Mouse (Mus musculus): ENCODE measurements around the gene Mst1r. TPM values are rescaled to one million over a fixed set of nuclear protein-coding genes. Genes with fewer than 3 reads are reported as not detected.

Mst1r gene
- 2.8 and 3.6 TPM in 2 replicates for polyA plus RNA-seq (2016; fragmentation: Nextera tagmentation; extraction: Ambion mirVana)

- peak; percentile 76 for ATAC-seq (ENCODE audit: insufficient number of reproducible peaks, insufficient read depth, low FRiP score, low TSS enrichment)
- Histone ChIP-seq H3K4me1 (peaks cover 31% of the 10 kb centered on the region), H3K27ac (peak within 1 kb of the TSS; percentile 56), H3K27me3 (peaks cover 5% of the 10 kb centered on the region; the same call in 1 of the 2 replicates), H3K4me3 (peak within 1 kb of the TSS; percentile 33), H3K9me3 (no peaks in the 10 kb centered on the region), H3K4me2 (replicated peaks) (peak within 1 kb of the TSS; percentile 69), H3K36me3 (peaks cover 11% of the 10 kb centered on the region; the same call in 1 of the 2 replicates), H3K9ac (peak within 1 kb of the TSS; percentile 22)
- 16% methylated on average over 19 of the region's 19 CpGs for WGBS
These were observed at the start of gene Mst1r for GRCm38 (mm10) chr9:107906252-107906966. Mst1r (plus strand) TSS chr9:107906873.

- Histone ChIP-seq H3K4me1 (no peaks in the 10 kb centered on the region), H3K36me3 (peaks cover 30% of the 10 kb centered on the region), H3K4me2 (replicated peaks) (no peak overlapping the region), H3K9me3 (no peaks in the 10 kb centered on the region), H3K27me3 (no peaks in the 10 kb centered on the region), H3K9ac (no peak overlapping the region), H3K4me3 (no peak overlapping the region), H3K27ac (no peak overlapping the region)
- no peak for ATAC-seq (ENCODE audit: insufficient number of reproducible peaks, insufficient read depth, low FRiP score, low TSS enrichment)
- WGBS = 98% methylated on average over 3 of the region's 3 CpGs
These were observed 48.3 kb upstream of the Mst1r start for GRCm38 (mm10) chr9:107858343-107858742.

DNA sequence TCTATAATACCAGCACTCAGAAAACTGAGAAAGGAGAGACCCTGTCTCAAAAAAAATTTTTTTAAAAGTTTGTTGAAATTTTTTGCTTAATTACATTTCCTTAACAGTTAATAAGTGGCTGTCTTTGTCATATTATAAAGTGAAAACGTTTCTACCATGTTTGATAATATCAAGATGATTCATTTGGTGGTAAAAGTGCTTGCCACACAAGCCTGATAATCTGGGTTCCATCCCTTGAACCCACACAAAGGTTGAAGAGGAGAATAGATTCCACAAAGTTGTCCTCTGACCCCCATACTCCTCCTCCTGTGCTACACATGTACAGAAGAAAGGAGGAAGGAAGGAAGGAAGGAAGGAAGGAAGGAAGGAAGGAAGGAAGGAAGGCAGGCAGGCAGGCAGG is 42.2 kb upstream of the Mst1r start:
- no peak overlapping the region for H3K4me3 ChIP-seq
- H3K9me3 ChIP-seq = no peaks in the 10 kb centered on the region
- no peak overlapping the region for H3K9ac ChIP-seq
- no peak overlapping the region for H3K4me2 ChIP-seq (replicated peaks)
- WGBS = 79% methylated on average over 1 of the region's 1 CpGs
- no peaks in the 10 kb centered on the region for H3K27me3 ChIP-seq
- peaks cover 5% of the 10 kb centered on the region; the same call in 1 of the 2 replicates for H3K36me3 ChIP-seq
- no peak overlapping the region for H3K27ac ChIP-seq
- no peak for ATAC-seq (ENCODE audit: insufficient number of reproducible peaks, insufficient read depth, low FRiP score, low TSS enrichment)
- H3K4me1 ChIP-seq = no peaks in the 10 kb centered on the region

DNA sequence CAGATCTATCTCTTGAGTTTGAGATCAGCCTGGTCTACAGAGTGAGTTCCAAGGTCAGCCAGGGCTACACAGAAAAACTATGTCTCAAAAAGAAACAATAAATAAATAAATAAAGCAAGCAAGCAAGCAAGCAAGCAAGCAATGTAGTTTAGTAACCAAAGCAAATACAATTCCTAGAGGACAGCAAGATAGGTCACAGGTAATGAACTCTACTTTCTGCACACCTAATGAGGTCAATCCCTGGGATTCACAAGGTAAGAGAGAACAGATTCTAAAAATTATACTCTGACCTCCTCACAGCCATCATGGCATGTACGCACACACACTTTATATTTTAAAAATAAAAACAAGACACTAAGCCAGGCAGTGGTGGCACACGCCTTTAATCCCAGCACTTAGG is 40.6 kb upstream of the Mst1r start:
- H3K27me3 ChIP-seq = no peaks in the 10 kb centered on the region
- H3K36me3 ChIP-seq = peaks cover 4% of the 10 kb centered on the region; the same call in 1 of the 2 replicates
- no peaks in the 10 kb centered on the region for H3K4me1 ChIP-seq
- no peak overlapping the region for H3K4me2 ChIP-seq (replicated peaks)
- WGBS = 99% methylated on average over 2 of the region's 2 CpGs
- ATAC-seq (ENCODE audit: insufficient number of reproducible peaks, insufficient read depth, low FRiP score, low TSS enrichment) = no peak
- H3K9me3 ChIP-seq = no peaks in the 10 kb centered on the region
- no peak overlapping the region for H3K9ac ChIP-seq
- H3K27ac ChIP-seq = no peak overlapping the region
- no peak overlapping the region for H3K4me3 ChIP-seq

DNA sequence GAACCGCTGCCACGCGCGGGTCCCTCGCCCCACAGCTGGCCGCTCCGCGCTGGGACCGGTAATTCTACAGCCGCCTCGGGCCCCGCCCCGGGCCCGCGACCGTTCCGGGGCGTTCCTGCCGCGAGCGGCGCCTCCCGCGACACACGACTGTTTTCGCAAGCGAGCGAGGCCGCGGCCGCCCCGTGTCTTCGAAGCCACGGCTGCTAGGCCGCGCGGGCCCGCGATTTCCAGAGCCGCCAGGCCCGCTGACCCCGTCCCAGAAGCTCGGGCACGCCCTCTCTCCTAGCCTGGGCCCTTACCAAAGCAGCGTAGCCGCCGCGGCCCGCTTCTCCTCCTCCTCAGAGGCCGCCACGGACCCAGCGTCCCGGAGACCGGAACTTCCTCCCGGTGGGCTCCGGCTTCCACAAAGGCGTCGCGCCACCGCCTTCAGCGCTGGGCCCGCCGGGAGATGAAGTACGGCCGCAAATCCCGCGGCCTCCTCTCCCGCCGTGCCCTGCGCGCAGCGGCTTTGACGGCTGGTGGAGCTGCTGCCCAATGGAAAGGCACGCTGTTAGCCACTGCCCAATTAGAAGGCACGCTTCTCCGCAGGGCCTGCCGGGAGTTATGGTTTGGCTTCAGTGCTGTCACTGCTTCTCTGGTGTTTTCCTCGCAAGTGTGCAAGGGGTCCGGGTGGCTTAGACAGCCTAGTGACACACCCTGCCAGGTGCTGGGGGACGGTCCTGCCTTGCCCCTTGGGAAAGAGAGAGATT is 34.1 kb upstream of the Mst1r start:
- under 1% methylated on average over 80 of the region's 80 CpGs for WGBS
- H3K27me3 ChIP-seq = no peaks in the 10 kb centered on the region
- H3K36me3 ChIP-seq = 0 out of 2 replicates have a peak, but pooled peaks cover 4% of the 10 kb centered on the region
- ATAC-seq (ENCODE audit: insufficient number of reproducible peaks, insufficient read depth, low FRiP score, low TSS enrichment) = peak; percentile 99
- H3K4me2 ChIP-seq (replicated peaks) = peak overlapping the region; percentile 73
- peak overlapping the region; percentile 93 for H3K27ac ChIP-seq
- peak overlapping the region; percentile 99 for H3K9ac ChIP-seq
- peaks cover 7% of the 10 kb centered on the region; the same call in 1 of the 2 replicates for H3K4me1 ChIP-seq
- peak overlapping the region; percentile 99 for H3K4me3 ChIP-seq
- H3K9me3 ChIP-seq = no peaks in the 10 kb centered on the region

DNA sequence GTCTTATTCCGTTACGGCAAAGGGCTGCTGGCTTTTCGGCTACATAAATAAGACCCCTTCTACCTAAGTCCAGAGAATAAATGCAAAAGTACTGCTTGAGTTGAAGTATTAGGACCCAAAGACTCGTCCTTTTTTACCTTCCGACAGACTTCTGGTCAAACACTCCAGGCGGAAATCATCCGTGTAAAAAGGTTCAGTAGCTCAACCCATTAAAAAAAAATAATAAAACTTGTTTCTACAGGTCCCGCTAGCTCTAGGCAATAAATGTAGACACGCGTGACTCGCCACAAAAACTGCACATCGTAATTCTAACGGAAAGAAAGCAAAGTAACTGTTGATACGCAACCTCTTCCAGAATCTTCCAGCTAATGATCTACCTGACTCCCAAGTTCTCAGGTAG is 33.5 kb upstream of the Mst1r start, which contains the start of gene Rbm6:
TSS of gene Rbm6 (minus strand) at position 101 of the 400 bp plus-strand sequence.
- Histone ChIP-seq H3K4me3 (peak within 1 kb of the TSS; percentile 99), H3K9me3 (no peaks in the 10 kb centered on the region), H3K27me3 (no peaks in the 10 kb centered on the region), H3K4me2 (replicated peaks) (peak within 1 kb of the TSS; percentile 73), H3K27ac (peak within 1 kb of the TSS; percentile 93), H3K9ac (peak within 1 kb of the TSS; percentile 99), H3K36me3 (0 out of 2 replicates have a peak, but pooled peaks cover 4% of the 10 kb centered on the region), H3K4me1 (peaks cover 7% of the 10 kb centered on the region; the same call in 1 of the 2 replicates)
- WGBS = 10% methylated on average over 14 of the region's 14 CpGs
- ATAC-seq (ENCODE audit: insufficient number of reproducible peaks, insufficient read depth, low FRiP score, low TSS enrichment) = no peak

DNA sequence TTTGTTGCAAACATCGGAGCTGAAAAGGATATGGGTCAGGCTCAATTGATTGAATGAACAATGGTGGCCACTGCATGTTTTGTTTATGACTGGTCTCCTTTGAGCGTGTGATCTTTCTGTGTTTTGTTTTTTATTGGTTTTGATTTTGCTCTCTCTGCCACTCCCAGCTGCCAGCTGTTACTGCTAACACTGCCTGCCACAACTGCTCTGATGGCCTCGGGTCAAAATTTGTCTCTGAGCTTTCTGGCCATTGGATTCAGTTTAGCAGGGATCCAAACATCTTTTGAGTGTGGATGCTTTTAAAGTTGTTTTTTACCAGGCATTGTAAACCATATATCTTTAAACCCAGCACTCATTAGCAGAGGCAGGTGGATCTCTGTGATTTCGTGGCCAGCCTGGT is 26.3 kb upstream of the Mst1r start:
- Histone ChIP-seq H3K27ac (no peak overlapping the region), H3K9ac (no peak overlapping the region), H3K9me3 (no peaks in the 10 kb centered on the region), H3K4me1 (no peaks in the 10 kb centered on the region), H3K36me3 (no peaks in the 10 kb centered on the region), H3K4me2 (replicated peaks) (no peak overlapping the region), H3K4me3 (no peak overlapping the region), H3K27me3 (no peaks in the 10 kb centered on the region)
- WGBS = 69% methylated on average over 4 of the region's 4 CpGs
- no peak for ATAC-seq (ENCODE audit: insufficient number of reproducible peaks, insufficient read depth, low FRiP score, low TSS enrichment)

- 1% methylated on average over 28 of the region's 28 CpGs for WGBS
- no peaks in the 10 kb centered on the region for H3K9me3 ChIP-seq
- no peaks in the 10 kb centered on the region for H3K36me3 ChIP-seq
- peak within 1 kb of the TSS; percentile 81 for H3K4me3 ChIP-seq
- H3K4me1 ChIP-seq = peaks cover 7% of the 10 kb centered on the region; the same call in 1 of the 2 replicates
- H3K27me3 ChIP-seq = no peaks in the 10 kb centered on the region
- peak within 1 kb of the TSS; percentile 78 for H3K9ac ChIP-seq
- ATAC-seq (ENCODE audit: insufficient number of reproducible peaks, insufficient read depth, low FRiP score, low TSS enrichment) = peak; percentile 90
- H3K27ac ChIP-seq = 0 out of 2 replicates have a peak within 1 kb of the TSS, but pooled peaks have one; percentile 48
- H3K4me2 ChIP-seq (replicated peaks) = peak within 1 kb of the TSS; percentile 76
These were observed 18.8 kb upstream of the Mst1r start, which contains the start of gene Mon1a for GRCm38 (mm10) chr9:107887804-107888266. Mon1a (plus strand) TSS chr9:107888151.

DNA sequence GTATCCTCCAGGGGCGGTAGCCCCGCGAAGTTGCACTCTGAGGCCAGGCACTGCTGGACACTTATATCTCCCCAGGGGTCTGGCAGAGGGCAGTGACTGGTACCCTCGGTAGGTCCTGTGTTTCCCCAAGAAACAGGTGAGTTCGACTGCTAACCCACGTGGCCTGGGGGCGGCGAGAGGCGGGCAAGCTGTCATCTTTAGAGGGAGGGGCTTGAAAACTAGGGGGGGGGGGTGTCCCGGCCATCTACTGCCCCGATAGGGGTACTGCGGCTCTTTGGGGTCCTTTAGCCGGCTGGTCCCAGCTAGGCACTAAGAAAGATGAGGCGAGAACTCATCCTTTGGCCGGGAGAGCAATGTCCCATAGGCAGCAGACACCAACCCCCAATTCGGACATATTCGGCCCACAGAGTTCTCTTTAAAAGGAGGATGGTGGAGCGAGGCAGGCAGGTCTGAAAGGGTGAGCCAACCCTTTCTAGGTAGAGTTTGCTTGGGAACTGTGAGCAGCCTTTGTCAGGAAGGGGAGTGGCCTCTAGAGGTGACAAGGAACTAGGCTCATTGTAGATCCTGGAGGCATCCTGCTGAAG is 18.3 kb upstream of the Mst1r start:
- Histone ChIP-seq H3K27me3 (no peaks in the 10 kb centered on the region), H3K27ac (0 out of 2 replicates have a peak overlapping the region, but pooled peaks have one; percentile 48), H3K36me3 (no peaks in the 10 kb centered on the region), H3K4me1 (peaks cover 7% of the 10 kb centered on the region; the same call in 1 of the 2 replicates), H3K9me3 (no peaks in the 10 kb centered on the region), H3K4me3 (peak overlapping the region; percentile 81), H3K9ac (peak overlapping the region; percentile 78), H3K4me2 (replicated peaks) (peak overlapping the region; percentile 76)
- WGBS = under 1% methylated on average over 18 of the region's 18 CpGs
- ATAC-seq (ENCODE audit: insufficient number of reproducible peaks, insufficient read depth, low FRiP score, low TSS enrichment) = peak; percentile 30

DNA sequence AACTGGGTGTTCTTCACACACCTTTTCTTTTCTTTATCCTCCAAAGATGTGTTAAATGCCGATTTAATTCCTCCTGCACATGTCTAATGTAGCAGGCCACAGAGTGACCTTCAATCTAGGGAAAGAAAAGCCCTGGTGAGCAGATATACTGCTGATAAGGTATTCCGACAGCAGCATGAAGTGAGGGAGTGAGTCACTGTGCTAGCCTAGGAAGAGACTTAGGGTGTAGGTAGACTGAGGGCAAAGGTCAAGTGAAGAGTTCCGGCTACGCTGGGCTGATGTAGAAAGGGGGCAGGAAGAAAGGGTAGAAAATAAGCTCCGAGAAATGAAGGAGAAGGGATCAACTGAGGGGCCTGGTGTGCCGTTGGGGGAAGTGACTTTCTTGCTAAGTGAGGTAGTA is 16.4 kb upstream of the Mst1r start:
- ATAC-seq (ENCODE audit: insufficient number of reproducible peaks, insufficient read depth, low FRiP score, low TSS enrichment) = no peak
- H3K4me1 ChIP-seq = peaks cover 7% of the 10 kb centered on the region; the same call in 1 of the 2 replicates
- WGBS = 88% methylated on average over 6 of the region's 6 CpGs
- H3K36me3 ChIP-seq = no peaks in the 10 kb centered on the region
- H3K27me3 ChIP-seq = no peaks in the 10 kb centered on the region
- H3K9ac ChIP-seq = no peak overlapping the region
- no peak overlapping the region for H3K4me2 ChIP-seq (replicated peaks)
- no peak overlapping the region for H3K4me3 ChIP-seq
- no peaks in the 10 kb centered on the region for H3K9me3 ChIP-seq
- no peak overlapping the region for H3K27ac ChIP-seq

GRCm38 (mm10) chr9:107891023-107891422 is 15.7 kb upstream of the Mst1r start:
- H3K36me3 ChIP-seq = no peaks in the 10 kb centered on the region
- H3K27me3 ChIP-seq = no peaks in the 10 kb centered on the region
- no peak overlapping the region for H3K9ac ChIP-seq
- peaks cover 7% of the 10 kb centered on the region; the same call in 1 of the 2 replicates for H3K4me1 ChIP-seq
- H3K9me3 ChIP-seq = no peaks in the 10 kb centered on the region
- no peak overlapping the region for H3K4me2 ChIP-seq (replicated peaks)
- no peak for ATAC-seq (ENCODE audit: insufficient number of reproducible peaks, insufficient read depth, low FRiP score, low TSS enrichment)
- 100% methylated on average over 1 of the region's 1 CpGs for WGBS
- H3K4me3 ChIP-seq = no peak overlapping the region
- H3K27ac ChIP-seq = no peak overlapping the region

All from embryonic facial prominence, embryonic 12.5 days (tissue).